Mouse (Mus musculus) myocyte (in vitro differentiated cells): ENCODE data around the gene Tdgf1.

Source experiments
- E2F4 ChIP-seq: IDR thresholded peaks from one replicate; pipeline ENCODE4 v1.6.1; 2011; ENCODE audit warnings: mild to moderate bottlenecking, control low read depth, moderate library complexity; ENCODE audit not compliant: insufficient read depth
- POLR2A ChIP-seq: IDR thresholded peaks from one replicate; pipeline ENCODE4 v1.6.1; 2011; ENCODE audit warnings: low read depth, mild to moderate bottlenecking, control low read depth, moderate library complexity; ENCODE audit not compliant: insufficient read length
- POLR2AphosphoS2 ChIP-seq: IDR thresholded peaks from one replicate; pipeline ENCODE4 v1.6.1; 2011; ENCODE audit warnings: low read depth, control low read depth; ENCODE audit not compliant: insufficient read length
- SRF ChIP-seq: IDR thresholded peaks from one replicate; pipeline ENCODE4 v1.6.1; 2011; ENCODE audit warnings: low read depth; ENCODE audit not compliant: control insufficient read depth, insufficient read length
- USF1 ChIP-seq: IDR thresholded peaks from one replicate; pipeline ENCODE4 v1.6.1; 2011; ENCODE audit warnings: low read depth, mild to moderate bottlenecking, control low read depth, moderate library complexity

- TF ChIP-seq E2F4, result no peak
- TF ChIP-seq POLR2A, result no peak
- TF ChIP-seq POLR2AphosphoS2, result no peak
- no peak for TF ChIP-seq USF1
- no peak for TF ChIP-seq SRF
These were observed 6.4 kb upstream of the Tdgf1 start for GRCm38 (mm10) chr9:110952398-110952797.
